ENCODE assay signal across 11 mouse cellular contexts in the genomic region with DNA sequence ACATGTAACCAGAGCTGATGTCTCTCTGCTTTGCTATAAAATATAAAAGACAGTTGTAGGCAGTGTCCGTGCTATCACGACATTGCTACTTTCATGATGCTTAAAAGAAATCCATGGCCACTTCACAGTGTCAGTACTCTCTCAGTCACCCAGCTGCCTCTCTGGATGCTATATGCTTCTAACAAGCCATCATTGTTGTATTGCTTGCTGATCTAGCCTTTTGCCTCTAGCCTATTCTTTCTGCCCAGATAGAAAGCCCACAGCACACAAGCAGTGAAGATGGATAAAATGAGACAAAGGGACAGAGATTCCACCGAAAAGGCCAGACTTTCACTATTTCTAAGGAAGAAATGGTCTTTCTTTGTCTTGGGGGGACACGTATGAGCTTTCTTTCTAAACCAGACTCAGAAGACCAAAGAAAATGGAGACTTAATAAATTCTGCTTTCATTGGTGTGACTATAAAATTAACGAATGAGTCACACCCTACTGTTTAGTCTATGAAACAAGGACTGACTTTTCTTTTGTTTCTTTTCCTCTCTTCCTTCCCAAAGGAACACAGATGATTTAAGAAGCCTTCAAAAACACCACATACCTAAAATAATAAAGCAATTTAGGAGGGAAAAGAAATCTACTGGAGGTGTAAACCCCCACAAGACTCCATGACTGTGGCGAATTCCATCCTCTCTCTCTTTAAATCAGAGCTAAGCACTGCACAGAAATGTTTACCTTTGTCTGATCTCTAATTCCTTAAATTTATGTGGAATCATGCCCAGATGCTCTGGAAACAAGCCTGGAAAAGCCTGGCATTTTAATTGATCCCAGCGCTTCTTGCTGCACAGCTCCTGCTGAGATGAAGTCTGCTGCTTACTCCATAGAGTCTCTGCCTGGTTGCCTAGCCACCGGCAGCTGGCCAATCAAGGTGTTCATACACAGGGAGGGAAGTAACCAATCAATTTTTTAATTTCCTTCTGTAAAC.
DNase-seq lines count a peak whose midpoint lies in the region; ATAC-seq lines count a peak whose summit lies in the region.
"Had no signal": no experiment of that assay in that cellular context is flagged by ENCODE, and none has a peak within 500 bp of the region (broad histone marks: within the 10 kb centered on the region; RNA-seq: fewer than 3 reads in every experiment).

No protein-coding gene starts in this region.

- H3K9me3 ChIP-seq in kidney, embryonic 15.5 days (replicated peaks): no peaks in the 10 kb centered on the region
- no peaks in the 10 kb centered on the region for H3K9me3 ChIP-seq in hindbrain, embryonic 15.5 days
- H3K9me3 ChIP-seq in neural tube, embryonic 11.5 days (ENCODE audit: control insufficient read depth, low read length): no peaks in the 10 kb centered on the region
- H3K9me3 ChIP-seq: heart, embryonic 12.5 days; liver, embryonic 15.5 days had no signal

- ATAC-seq in kidney, embryonic 15.5 days (replicated peaks; ENCODE audit: low FRiP score): no peak
- ATAC-seq in hindbrain, embryonic 15.5 days (ENCODE audit: low FRiP score, low read depth): peak; percentile 92
- ATAC-seq in neural tube, embryonic 11.5 days (ENCODE audit: insufficient read depth, low FRiP score, low TSS enrichment): peak; percentile 66

- no peak overlapping the region for H3K4me3 ChIP-seq in kidney, embryonic 15.5 days (replicated peaks)
- H3K4me3 ChIP-seq in hindbrain, embryonic 15.5 days: no peak overlapping the region
- H3K4me3 ChIP-seq in neural tube, embryonic 11.5 days (ENCODE audit: low read depth, low read length): no peak overlapping the region
- H3K4me3 ChIP-seq: heart, embryonic 12.5 days; liver, embryonic 15.5 days had no signal

- no peaks in the 10 kb centered on the region for H3K36me3 ChIP-seq in kidney, embryonic 15.5 days
- no peaks in the 10 kb centered on the region for H3K36me3 ChIP-seq in hindbrain, embryonic 15.5 days
- H3K36me3 ChIP-seq in neural tube, embryonic 11.5 days (ENCODE audit: control insufficient read depth, insufficient read depth, low read length): no peaks in the 10 kb centered on the region
- H3K36me3 ChIP-seq: heart, embryonic 12.5 days; liver, embryonic 15.5 days had no signal

- 49% methylated on average over 8 of the region's 8 CpGs for WGBS in kidney, embryonic 15.5 days
- 40% methylated on average over 8 of the region's 8 CpGs for WGBS in hindbrain, embryonic 15.5 days
- 45% methylated on average over 8 of the region's 8 CpGs for WGBS in neural tube, embryonic 11.5 days

- no peaks in the 10 kb centered on the region for H3K4me1 ChIP-seq in kidney, embryonic 15.5 days
- H3K4me1 ChIP-seq in hindbrain, embryonic 15.5 days (replicated peaks): peaks cover 15% of the 10 kb centered on the region
- no peaks in the 10 kb centered on the region for H3K4me1 ChIP-seq in neural tube, embryonic 11.5 days (ENCODE audit: control insufficient read depth, insufficient read depth, low read length)
- H3K4me1 ChIP-seq: heart, embryonic 12.5 days; liver, embryonic 15.5 days had no signal

- H3K4me2 ChIP-seq in kidney, embryonic 15.5 days: no peak overlapping the region
- peak overlapping the region; percentile 34 for H3K4me2 ChIP-seq in hindbrain, embryonic 15.5 days
- no peak overlapping the region for H3K4me2 ChIP-seq in neural tube, embryonic 11.5 days (ENCODE audit: low read depth)
- H3K4me2 ChIP-seq: heart, embryonic 12.5 days; liver, embryonic 15.5 days had no signal

- H3K27ac ChIP-seq in kidney, embryonic 15.5 days: 0 out of 2 replicates have a peak overlapping the region, but pooled peaks have one; percentile 18
- H3K27ac ChIP-seq in hindbrain, embryonic 15.5 days (replicated peaks): peak overlapping the region; percentile 84
- peak overlapping the region; percentile 28 for H3K27ac ChIP-seq in neural tube, embryonic 11.5 days (ENCODE audit: low read depth, low read length)
- H3K27ac ChIP-seq: liver, embryonic 15.5 days had no signal

- H3K27me3 ChIP-seq in kidney, embryonic 15.5 days: peaks cover 10% of the 10 kb centered on the region; the same call in 1 of the 2 replicates
- H3K27me3 ChIP-seq in hindbrain, embryonic 15.5 days: no peaks in the 10 kb centered on the region
- no peaks in the 10 kb centered on the region for H3K27me3 ChIP-seq in neural tube, embryonic 11.5 days (ENCODE audit: control insufficient read depth, insufficient read depth, low read length)
- H3K27me3 ChIP-seq: heart, embryonic 12.5 days; liver, embryonic 15.5 days had no signal

- no peak for DNase-seq in kidney, postnatal 10 days
- DNase-seq in embryo, embryonic 9.5 days (ENCODE audit: extremely low spot score): peak; percentile 27
- peak; percentile 46 for DNase-seq in neural tube, embryonic 11.5 days (ENCODE audit: low spot score)
- DNase-seq in frontal cortex, postnatal 25 days (ENCODE audit: low spot score in 2 of 2): no peak
- no peak for DNase-seq in lung, adult 18-20 months
- DNase-seq in MN1 (ENCODE audit: low spot score): no peak
- DNase-seq: adrenal gland, postnatal 10 days had no signal

- no peak overlapping the region for H3K9ac ChIP-seq in kidney, embryonic 15.5 days
- no peak overlapping the region; the same call in 1 of the 2 replicates for H3K9ac ChIP-seq in hindbrain, embryonic 15.5 days
- no peak overlapping the region for H3K9ac ChIP-seq in neural tube, embryonic 11.5 days (ENCODE audit: low read length)
- H3K9ac ChIP-seq: heart, embryonic 12.5 days; liver, embryonic 15.5 days had no signal

Comparison
In these comparisons a context has a peak if more than half of its experiments do, and no peak if none do; other contexts are left out.
1. H3K27ac ChIP-seq: peak in every context shown above with its lines; median percentile 84 in hindbrain, embryonic 15.5 days; 28 in neural tube, embryonic 11.5 days; 18 in kidney, embryonic 15.5 days.
2. DNase-seq: peak in embryo, embryonic 9.5 days (single experiment) and neural tube, embryonic 11.5 days (single experiment); none in kidney, postnatal 10 days (single experiment), frontal cortex, postnatal 25 days (0 of 2), lung, adult 18-20 months (0 of 2) and MN1 (single experiment).